Comparison of ENCODE assay signal across 15 mouse cellular contexts in the genomic region with DNA sequence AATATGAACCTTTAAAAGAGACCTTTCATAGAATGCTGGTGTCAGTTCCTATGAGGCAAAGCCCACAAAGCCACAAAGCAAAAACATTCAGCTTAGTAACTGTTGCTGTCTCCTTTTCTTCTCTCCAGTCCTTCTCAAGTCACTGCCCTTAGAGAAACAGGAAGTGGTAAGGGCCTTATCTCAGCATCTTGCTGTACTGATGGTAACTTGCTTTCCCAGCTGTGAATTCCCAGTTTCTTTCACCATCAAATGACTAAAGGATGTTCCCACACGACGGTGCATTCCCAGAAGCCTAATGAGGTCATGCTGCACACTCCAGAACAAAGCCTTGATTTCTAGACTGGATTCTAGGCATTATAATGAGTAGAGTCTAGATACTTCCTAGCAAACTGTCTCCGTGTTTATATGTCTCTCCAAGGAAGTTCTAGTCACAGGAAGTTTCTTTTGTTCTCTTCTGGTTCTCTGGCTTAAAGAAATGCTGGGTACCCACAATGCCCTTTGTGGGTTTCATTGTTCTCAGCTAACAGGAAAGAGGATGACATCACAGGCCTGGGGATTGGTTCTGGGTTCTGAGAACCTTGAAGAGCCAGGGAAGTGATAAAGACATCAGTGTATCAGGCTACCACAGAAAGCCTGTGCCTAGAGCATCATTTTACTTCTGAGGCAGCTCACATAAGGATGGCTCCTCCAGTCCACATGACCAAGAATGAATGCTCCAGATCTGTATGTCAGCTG.
DNase-seq lines count a peak whose midpoint lies in the region.
"Had no signal": no experiment of that assay in that cellular context is flagged by ENCODE, and none has a peak within 500 bp of the region (broad histone marks: within the 10 kb centered on the region; RNA-seq: fewer than 3 reads in every experiment).

No protein-coding gene starts in this region.

- no peaks in the 10 kb centered on the region for H3K27me3 ChIP-seq in splenic B cell, adult 2 months (ENCODE audit: control insufficient read depth, insufficient read depth, low read length, poor library complexity, severe bottlenecking)
- H3K27me3 ChIP-seq in embryonic facial prominence, embryonic 10.5 days (replicated peaks; ENCODE audit: low read depth, poor library complexity, severe bottlenecking) = no peaks in the 10 kb centered on the region
- H3K27me3 ChIP-seq: embryonic facial prominence, embryonic 12.5 days had no signal

- 0 out of 2 replicates have a peak, but pooled peaks cover 3% of the 10 kb centered on the region for H3K4me1 ChIP-seq in embryonic facial prominence, embryonic 10.5 days
- H3K4me1 ChIP-seq: embryonic facial prominence, embryonic 12.5 days had no signal

- no peak overlapping the region for H3K4me3 ChIP-seq in embryonic facial prominence, embryonic 10.5 days
- H3K4me3 ChIP-seq: embryonic facial prominence, embryonic 12.5 days; heart, adult 2 months had no signal

- H3K27ac ChIP-seq in embryonic facial prominence, embryonic 10.5 days (replicated peaks) = no peak overlapping the region
- H3K27ac ChIP-seq: embryonic facial prominence, embryonic 12.5 days; heart, adult 2 months; liver, embryonic 14.5 days had no signal

- 62% methylated on average over 3 of the region's 3 CpGs for WGBS in embryonic facial prominence, embryonic 10.5 days

- DNase-seq in lung, postnatal 10 days = peak; percentile 12
- no peak for DNase-seq in lung, postnatal 25 days (ENCODE audit: low spot score)
- DNase-seq in CD8-positive naive resting alpha-beta T cell, adult 2 months (ENCODE audit: low read depth in 2 of 2, low spot score in 2 of 2) = peak; percentile 65 to 68
- peak; percentile 80 for DNase-seq in induced T-regulatory cell, adult 2 months (ENCODE audit: low read depth)
- DNase-seq in splenic B cell, adult 2 months (ENCODE audit: low read depth, low spot score) = peak; percentile 55
- DNase-seq in frontal cortex, postnatal 14 days (ENCODE audit: low spot score in 2 of 2) = no peak
- no peak for DNase-seq in right cerebral cortex, adult 18-20 months
- no peak for DNase-seq in embryonic facial prominence, embryonic 10.5 days (ENCODE audit: low spot score)
- DNase-seq: adrenal gland, postnatal 14 days; cerebellum, adult 11-12 months; heart, adult 2 months; heart, postnatal 4 days; kidney, postnatal 4 days had no signal

- H3K36me3 ChIP-seq in splenic B cell, adult 2 months (ENCODE audit: control insufficient read depth, insufficient read depth, low read length, poor library complexity, severe bottlenecking) = no peaks in the 10 kb centered on the region
- H3K36me3 ChIP-seq in embryonic facial prominence, embryonic 10.5 days (replicated peaks) = no peaks in the 10 kb centered on the region
- H3K36me3 ChIP-seq: embryonic facial prominence, embryonic 12.5 days had no signal

- H3K9me3 ChIP-seq in embryonic facial prominence, embryonic 10.5 days = peaks cover 8% of the 10 kb centered on the region; the same call in 1 of the 2 replicates

Comparison
In these comparisons a context has a peak if more than half of its experiments do, and no peak if none do; other contexts are left out.
1. DNase-seq: peak in lung, postnatal 10 days (single experiment), CD8-positive naive resting alpha-beta T cell, adult 2 months (2 of 2), induced T-regulatory cell, adult 2 months (single experiment) and splenic B cell, adult 2 months (single experiment); none in lung, postnatal 25 days (single experiment), frontal cortex, postnatal 14 days (0 of 2), right cerebral cortex, adult 18-20 months (single experiment) and embryonic facial prominence, embryonic 10.5 days (single experiment).